Mouse (Mus musculus) spleen, adult 2 months (tissue): ENCODE results near the gene Cdh13.

Experiments
- CTCF ChIP-seq: fragments of 200-500 bp; IDR thresholded peaks from 2 replicates; pipeline ENCODE4 v1.5.1; 2011; ENCODE audit warnings: mild to moderate bottlenecking, inconsistent platforms; ENCODE audit not compliant: insufficient read depth, insufficient read length, insufficient replicate concordance; ENCODE audit errors: extremely low read depth
- POLR2A ChIP-seq: fragments of 200-500 bp; IDR thresholded peaks from 2 replicates; pipeline ENCODE4 v1.6.1; 2011; ENCODE audit warnings: low read depth, low read length, inconsistent platforms

DNA sequence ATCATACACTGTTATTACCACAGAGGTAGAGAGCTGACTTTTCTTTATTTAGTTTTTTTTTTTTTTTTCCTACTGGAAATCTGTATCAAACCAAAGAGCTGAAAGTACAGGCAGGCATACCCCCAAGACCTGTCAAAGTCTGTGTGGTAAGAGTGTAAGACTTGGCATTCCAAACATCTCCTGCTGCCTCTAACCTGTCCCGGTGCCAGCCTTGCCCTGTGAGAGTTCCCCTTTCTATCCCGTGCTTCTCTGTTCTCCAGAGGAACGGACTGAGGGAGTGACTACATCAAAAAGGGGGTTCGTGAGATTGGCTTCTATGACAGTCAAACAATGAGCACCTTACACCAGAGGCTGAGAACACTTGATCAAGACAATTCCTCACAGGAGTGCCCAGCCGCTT lies 458.2 kb downstream of the Cdh13 start:
- TF ChIP-seq CTCF (no peak), POLR2A (no peak)
